Mouse (Mus musculus): ENCODE measurements at regions not wholly inside any gene's neighbourhood (a gene's known extent, or its start where the extent isn't known, plus 50 kb on each side); places are given as distances from the start of the nearest gene placed in this dataset.
A peak's percentile ranks its signal among the peaks of the same experiment; 100 is the strongest.
"Not testable (repeated sequence)": the region's sequence is repeated elsewhere in the genome, so short reads cannot be mapped to it uniquely, and the experiment has no call there.

DNA sequence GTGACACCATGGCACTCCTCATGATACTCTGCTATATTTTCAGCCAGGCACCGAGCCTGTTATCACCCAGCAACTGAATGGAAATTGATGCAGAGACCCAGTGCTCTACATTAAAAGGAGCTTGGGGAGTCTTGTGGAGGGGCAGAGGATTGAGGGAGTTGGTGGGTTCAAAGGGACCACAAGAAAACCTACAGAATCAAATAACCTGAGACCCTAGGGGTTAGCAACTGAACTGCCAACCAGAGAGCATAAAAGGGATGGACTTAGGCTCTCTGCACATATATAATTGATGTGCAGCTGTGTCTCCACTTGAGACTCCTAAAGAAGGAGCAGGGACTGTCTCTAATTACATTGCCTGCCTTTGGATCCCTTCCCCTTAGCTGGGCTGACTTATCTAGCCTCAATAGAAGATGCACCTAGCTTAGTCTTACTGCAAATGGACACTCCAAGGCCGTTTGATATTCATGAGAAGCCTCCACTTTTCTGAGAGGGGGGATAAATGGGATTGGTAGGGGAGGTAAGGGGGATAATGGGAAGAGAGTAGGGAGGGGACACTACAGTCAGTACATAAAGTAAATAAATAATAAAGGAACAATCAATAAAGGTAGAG is 991.1 kb downstream of the Basp1 start:
- no peaks in the 10 kb centered on the region for H3K36me3 ChIP-seq

DNA sequence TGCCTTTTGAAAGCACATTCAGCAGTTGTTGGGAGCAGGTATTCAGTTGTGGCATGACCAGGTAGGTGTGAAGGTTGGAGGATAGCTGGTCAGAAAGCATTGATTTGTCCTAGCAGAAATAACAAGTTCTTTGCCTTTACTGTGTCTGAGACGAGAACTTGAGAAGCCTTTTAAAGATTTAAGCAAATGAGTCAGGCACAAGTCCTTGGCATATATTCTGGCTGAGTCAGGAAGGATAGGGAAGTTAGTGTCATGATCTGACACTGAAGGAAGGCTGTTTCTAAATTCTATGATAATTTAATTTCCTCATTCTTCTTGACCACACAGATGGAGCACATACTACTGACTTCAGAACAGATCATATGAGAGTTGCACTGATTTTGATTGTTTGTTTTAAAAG is 993.8 kb downstream of the Basp1 start:
- Histone ChIP-seq H3K4me3 (no peak overlapping the region), H3K4me1 (replicated peaks) (no peaks in the 10 kb centered on the region), H3K27ac (no peak overlapping the region), H3K27me3 (ENCODE audit: insufficient read depth, poor library complexity, severe bottlenecking) (no peaks in the 10 kb centered on the region), H3K9me3 (no peaks in the 10 kb centered on the region), H3K36me3 (no peaks in the 10 kb centered on the region)
- no peak for DNase-seq (ENCODE audit: low spot score)
- 83% methylated on average over 1 of the region's 1 CpGs for WGBS

More for the DNA sequence above, 991.1 kb downstream of the Basp1 start:
- no peak overlapping the region for H3K27ac ChIP-seq
- WGBS: 63% methylated on average over 2 of the region's 2 CpGs
- DNase-seq (ENCODE audit: low spot score): no peak
- H3K4me1 ChIP-seq (replicated peaks): no peaks in the 10 kb centered on the region
- H3K27me3 ChIP-seq (ENCODE audit: insufficient read depth, poor library complexity, severe bottlenecking): no peaks in the 10 kb centered on the region
- H3K4me3 ChIP-seq: no peak overlapping the region
- no peaks in the 10 kb centered on the region for H3K9me3 ChIP-seq

DNA sequence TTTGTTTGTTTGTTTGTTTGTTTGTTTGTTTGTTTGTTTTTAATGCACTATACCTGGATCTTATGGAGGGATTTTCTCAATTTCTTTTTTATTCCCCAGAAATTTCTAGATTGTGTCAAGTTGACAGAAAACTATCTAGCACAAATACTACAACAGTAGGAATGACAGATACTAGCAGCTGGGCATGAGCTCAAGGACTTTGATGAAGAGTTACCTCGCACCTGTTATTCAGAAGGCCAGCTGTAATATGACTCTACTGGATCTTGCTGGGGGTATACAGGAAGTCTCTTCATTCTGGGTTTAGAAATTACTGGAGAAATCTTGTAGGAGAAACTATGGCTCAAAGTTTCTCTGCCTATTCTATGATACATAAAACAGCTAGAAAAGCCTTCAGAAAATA is 994.4 kb downstream of the Basp1 start:
- Histone ChIP-seq H3K9me3 (no peaks in the 10 kb centered on the region), H3K36me3 (no peaks in the 10 kb centered on the region), H3K4me1 (replicated peaks) (no peaks in the 10 kb centered on the region), H3K27me3 (ENCODE audit: insufficient read depth, poor library complexity, severe bottlenecking) (no peaks in the 10 kb centered on the region), H3K4me3 (no peak overlapping the region), H3K27ac (no peak overlapping the region)
- DNase-seq (ENCODE audit: low spot score): no peak
- WGBS: 90% methylated on average over 1 of the region's 1 CpGs

DNA sequence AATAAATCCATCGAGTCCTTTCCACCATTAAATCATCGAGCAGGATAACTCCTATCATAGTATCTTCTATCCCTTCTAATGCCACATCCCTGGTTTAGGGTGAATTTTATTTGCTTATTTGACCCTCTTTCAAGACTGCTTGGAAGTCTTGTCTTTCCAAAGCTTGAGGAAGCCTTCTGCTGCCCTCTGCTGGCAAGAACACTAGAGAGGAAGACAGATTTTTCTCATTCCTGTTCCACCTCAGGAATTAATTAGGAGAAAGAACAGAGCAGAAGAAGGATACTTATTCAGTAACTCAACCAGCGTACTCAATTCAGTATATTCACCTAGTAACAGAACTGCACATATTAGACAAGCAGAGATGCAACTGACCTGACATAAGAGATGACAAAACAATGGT is 1005.9 kb downstream of the Basp1 start:
- DNase-seq (ENCODE audit: low spot score): peak; percentile 55
- Histone ChIP-seq H3K36me3 (no peaks in the 10 kb centered on the region), H3K4me3 (no peak overlapping the region), H3K9me3 (no peaks in the 10 kb centered on the region), H3K27ac (no peak overlapping the region), H3K4me1 (replicated peaks) (no peaks in the 10 kb centered on the region), H3K27me3 (ENCODE audit: insufficient read depth, poor library complexity, severe bottlenecking) (no peaks in the 10 kb centered on the region)
- WGBS: 68% methylated on average over 3 of the region's 3 CpGs

DNA sequence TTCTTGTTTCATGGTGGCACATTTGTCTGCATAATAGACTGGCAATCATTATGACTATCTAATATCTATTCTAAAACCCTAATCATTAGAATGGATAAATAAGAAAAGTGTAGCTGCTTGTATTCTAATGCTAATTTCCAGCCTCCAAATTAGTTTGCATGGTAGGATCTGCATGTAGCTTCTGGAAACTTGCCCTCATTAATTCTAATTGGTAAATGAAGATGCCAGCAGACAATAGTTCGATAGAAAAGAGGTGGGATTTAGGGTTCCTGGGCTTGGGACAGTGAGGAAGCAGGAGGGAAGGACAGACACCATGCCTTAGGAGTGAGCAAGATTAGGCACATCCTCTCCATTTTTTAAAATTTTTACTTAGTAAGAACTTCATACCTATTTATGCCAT is 1008.3 kb downstream of the Basp1 start:
- Histone ChIP-seq H3K36me3 (no peaks in the 10 kb centered on the region), H3K27ac (no peak overlapping the region), H3K9me3 (no peaks in the 10 kb centered on the region), H3K4me1 (replicated peaks) (no peaks in the 10 kb centered on the region), H3K4me3 (no peak overlapping the region), H3K27me3 (ENCODE audit: insufficient read depth, poor library complexity, severe bottlenecking) (no peaks in the 10 kb centered on the region)
- 61% methylated on average over 1 of the region's 1 CpGs for WGBS
- no peak for DNase-seq (ENCODE audit: low spot score)

DNA sequence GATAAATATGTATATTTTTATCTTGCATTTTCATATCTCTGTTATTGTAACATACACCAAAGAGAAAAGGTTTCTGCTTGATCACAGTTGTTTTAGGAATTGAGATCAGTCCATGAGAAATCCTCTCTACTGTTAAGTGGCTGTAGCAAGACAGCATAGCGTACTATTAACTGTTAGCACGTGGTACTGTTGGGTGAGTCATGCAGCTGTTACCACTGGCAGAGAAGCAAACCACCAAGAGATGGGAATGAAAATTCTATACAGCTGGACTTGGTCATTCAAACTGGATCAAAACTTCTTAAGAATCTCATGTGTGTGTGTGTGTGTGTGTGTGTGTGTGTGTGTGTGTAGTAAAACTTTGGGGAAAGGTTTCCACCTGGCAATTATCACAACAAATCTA is 1013.5 kb downstream of the Basp1 start:
- no peak overlapping the region for H3K27ac ChIP-seq
- 91% methylated on average over 2 of the region's 2 CpGs for WGBS
- no peaks in the 10 kb centered on the region for H3K36me3 ChIP-seq
- no peak overlapping the region for H3K4me3 ChIP-seq
- H3K9me3 ChIP-seq: no peaks in the 10 kb centered on the region
- H3K4me1 ChIP-seq (replicated peaks): no peaks in the 10 kb centered on the region
- DNase-seq (ENCODE audit: low spot score): no peak
- no peaks in the 10 kb centered on the region for H3K27me3 ChIP-seq (ENCODE audit: insufficient read depth, poor library complexity, severe bottlenecking)

DNA sequence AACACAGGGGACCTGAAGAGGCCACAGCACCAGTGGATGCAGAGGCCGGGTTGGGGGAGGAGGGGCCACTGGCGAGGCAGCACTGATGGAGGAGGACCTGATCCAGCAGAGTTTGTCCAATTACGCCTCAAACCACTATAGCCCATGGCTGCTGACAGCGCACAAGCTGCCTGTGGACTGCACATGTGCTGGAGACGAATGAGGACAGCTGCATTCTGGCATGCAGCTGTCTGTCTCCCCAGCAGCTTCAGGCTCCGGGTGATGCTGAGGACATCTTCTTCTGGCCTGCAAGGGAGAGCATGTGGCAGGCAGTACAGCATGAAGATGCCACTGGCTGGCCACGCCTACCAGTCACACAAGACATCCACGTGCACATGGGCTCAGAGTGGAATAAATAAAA is 1055.2 kb downstream of the Basp1 start:
- 83% methylated on average over 8 of the region's 8 CpGs for WGBS
- H3K4me3 ChIP-seq: no peak overlapping the region

DNA sequence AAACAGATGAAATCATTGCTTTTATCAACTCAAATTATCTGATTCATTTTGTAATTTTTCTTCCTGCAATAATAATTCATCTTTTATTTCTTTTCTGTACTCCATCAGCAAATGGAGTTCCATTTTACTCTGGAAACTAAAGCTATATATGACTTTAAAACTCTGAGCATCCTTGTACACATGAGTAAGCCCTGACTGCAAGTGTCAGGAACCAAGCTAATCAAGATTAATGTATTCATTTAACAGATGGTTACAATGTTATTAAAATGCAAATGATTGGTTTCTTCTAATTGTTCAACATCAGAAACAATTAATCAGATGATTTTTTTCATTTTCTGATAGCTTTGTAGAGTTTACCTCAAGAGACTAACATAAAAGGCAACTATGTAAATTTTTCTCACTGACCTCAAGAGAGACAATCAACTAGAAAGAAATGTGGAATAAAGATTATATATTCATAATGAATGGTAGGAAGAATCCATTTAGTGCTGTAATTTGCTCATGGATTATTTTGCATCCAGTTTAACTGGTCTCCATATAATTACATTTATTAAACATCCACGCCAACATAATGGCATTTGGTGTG is 1064.5 kb downstream of the Basp1 start:
- no peak for DNase-seq (ENCODE audit: low spot score)
- no peak overlapping the region for H3K27ac ChIP-seq
- H3K27me3 ChIP-seq (ENCODE audit: insufficient read depth, poor library complexity, severe bottlenecking): no peaks in the 10 kb centered on the region
- WGBS: 84% methylated on average over 1 of the region's 1 CpGs
- no peaks in the 10 kb centered on the region for H3K4me1 ChIP-seq (replicated peaks)
- H3K9me3 ChIP-seq: 0 out of 2 replicates have a peak, but pooled peaks cover 2% of the 10 kb centered on the region
- no peaks in the 10 kb centered on the region for H3K36me3 ChIP-seq
- H3K4me3 ChIP-seq: no peak overlapping the region

More for the DNA sequence above, 1055.2 kb downstream of the Basp1 start:
- no peak overlapping the region for H3K27ac ChIP-seq
- peaks cover 12% of the 10 kb centered on the region; the same call in 1 of the 2 replicates for H3K9me3 ChIP-seq
- H3K4me1 ChIP-seq (replicated peaks): no peaks in the 10 kb centered on the region
- no peaks in the 10 kb centered on the region for H3K27me3 ChIP-seq (ENCODE audit: insufficient read depth, poor library complexity, severe bottlenecking)
- no peaks in the 10 kb centered on the region for H3K36me3 ChIP-seq
- no peak for DNase-seq (ENCODE audit: low spot score)

DNA sequence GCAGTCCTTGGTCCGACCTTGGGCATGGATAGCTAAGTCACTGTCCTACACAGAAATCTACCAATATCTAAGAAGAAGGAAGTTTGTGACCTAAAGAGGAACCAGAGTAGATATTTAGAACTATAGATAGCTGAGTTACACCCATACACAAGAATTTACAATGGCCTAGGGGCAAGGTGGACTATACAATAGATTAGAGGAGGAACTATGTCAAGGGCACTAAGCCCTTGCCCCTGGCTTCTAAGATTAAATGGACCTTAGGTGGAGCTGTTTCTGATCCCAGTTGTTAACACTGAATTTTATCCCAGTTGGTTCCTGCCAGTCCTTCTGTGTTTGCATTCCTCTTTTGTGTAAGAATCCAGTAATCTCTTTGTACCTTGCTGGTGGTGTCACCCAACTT is 1077.7 kb downstream of the Basp1 start:
- H3K27ac ChIP-seq; H3K27me3 ChIP-seq (ENCODE audit: insufficient read depth, poor library complexity, severe bottlenecking); DNase-seq (ENCODE audit: low spot score); H3K9me3 ChIP-seq; H3K36me3 ChIP-seq; H3K4me3 ChIP-seq; H3K4me1 ChIP-seq (replicated peaks): not testable (repeated sequence)
- 85% methylated on average over 1 of the region's 1 CpGs for WGBS

DNA sequence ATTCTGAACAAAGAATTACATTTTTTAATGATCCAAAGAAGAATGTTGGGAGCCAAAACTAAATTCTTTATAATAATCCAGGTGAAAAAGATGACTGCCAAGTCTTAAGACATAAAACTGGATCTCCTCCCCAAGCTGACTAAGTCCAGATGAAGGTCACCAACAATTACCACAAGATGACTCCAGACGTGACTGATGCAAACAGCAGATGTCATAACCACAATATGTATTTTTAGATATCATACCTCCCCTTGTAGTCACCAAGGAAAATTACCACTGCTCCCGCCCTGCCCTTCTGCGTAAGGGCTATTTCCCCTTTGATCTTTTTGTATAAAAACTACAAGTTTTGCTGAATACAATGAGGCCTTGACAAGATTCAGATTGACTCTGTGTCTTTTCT is 1110.4 kb downstream of the Basp1 start:
- not testable (repeated sequence) for DNase-seq (ENCODE audit: low spot score)
- WGBS: 90% methylated on average over 3 of the region's 3 CpGs

DNA sequence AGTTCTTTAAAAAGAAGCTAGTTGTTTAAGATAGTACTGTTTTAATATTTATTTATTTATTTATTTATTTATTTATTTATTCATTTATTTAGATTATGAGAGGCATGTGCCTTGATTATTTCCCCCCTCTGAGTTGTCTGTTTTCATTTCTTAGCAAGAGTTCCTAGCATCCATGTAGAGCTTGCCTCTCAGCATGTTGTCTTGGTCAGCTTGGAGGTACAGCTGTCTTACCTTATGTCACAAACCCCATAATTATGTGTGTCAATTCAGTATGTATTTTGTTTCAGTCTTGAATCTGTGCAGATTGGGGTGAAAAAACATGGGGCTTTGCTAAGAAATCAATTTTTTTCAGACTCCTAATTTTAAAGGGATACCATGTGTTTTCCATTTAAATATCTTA is 1116.3 kb downstream of the Basp1 start:
- Histone ChIP-seq H3K9me3 (0 out of 2 replicates have a peak, but pooled peaks cover 4% of the 10 kb centered on the region), H3K27ac (no peak overlapping the region), H3K36me3 (no peaks in the 10 kb centered on the region), H3K27me3 (ENCODE audit: insufficient read depth, poor library complexity, severe bottlenecking) (no peaks in the 10 kb centered on the region), H3K4me3 (no peak overlapping the region), H3K4me1 (replicated peaks) (no peaks in the 10 kb centered on the region)
- no peak for DNase-seq (ENCODE audit: low spot score)

More for the DNA sequence above, 1110.4 kb downstream of the Basp1 start:
- H3K4me3 ChIP-seq; H3K36me3 ChIP-seq; H3K9me3 ChIP-seq; H3K27ac ChIP-seq; H3K27me3 ChIP-seq (ENCODE audit: insufficient read depth, poor library complexity, severe bottlenecking); H3K4me1 ChIP-seq (replicated peaks): not testable (repeated sequence)

DNA sequence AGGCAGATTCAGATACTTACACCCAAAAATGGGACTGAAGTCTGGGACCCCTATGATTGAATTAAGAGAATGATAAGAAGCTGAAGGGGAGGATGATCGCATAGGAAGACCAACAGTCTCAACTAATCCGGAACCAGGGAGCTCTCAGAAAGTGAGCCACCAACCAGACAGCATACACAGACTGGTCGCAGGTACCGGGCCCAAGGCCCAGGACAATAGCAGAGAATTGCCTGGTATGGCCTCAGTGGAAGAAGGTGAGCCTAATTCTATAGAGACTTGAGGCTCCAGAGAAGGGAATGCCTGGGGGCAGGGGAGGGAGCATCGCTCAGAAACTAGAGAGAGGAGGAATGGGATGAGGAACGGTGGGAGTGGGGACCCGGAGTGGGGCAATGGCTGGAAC is 1116.8 kb downstream of the Basp1 start:
- no peak for DNase-seq (ENCODE audit: low spot score)

DNA sequence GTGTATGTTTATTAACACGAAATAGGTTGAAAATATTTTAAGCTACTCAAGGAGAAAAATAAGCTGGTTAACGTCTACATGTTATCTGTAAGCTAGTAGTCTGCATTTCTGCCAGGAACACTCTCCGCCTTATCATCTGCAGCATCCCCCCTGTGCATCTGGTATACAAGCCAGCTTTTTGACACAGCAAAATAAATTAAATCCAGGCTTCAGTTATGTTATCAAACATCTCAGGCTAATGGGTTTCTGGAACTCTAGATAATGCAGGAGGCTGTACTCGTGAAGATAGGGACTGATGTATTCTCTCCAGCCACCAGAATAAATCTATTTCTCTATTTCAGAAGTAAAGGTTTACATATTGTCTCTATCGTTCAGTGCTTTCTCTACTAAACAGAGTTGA is 1138.5 kb downstream of the Basp1 start:
- WGBS: 85% methylated on average over 5 of the region's 5 CpGs
- Histone ChIP-seq H3K4me1 (replicated peaks) (no peaks in the 10 kb centered on the region), H3K36me3 (no peaks in the 10 kb centered on the region), H3K27me3 (ENCODE audit: insufficient read depth, poor library complexity, severe bottlenecking) (no peaks in the 10 kb centered on the region), H3K27ac (no peak overlapping the region), H3K9me3 (no peaks in the 10 kb centered on the region), H3K4me3 (no peak overlapping the region)
- DNase-seq (ENCODE audit: low spot score): no peak

More for the DNA sequence above, 1116.8 kb downstream of the Basp1 start:
- H3K4me1 ChIP-seq (replicated peaks): no peaks in the 10 kb centered on the region
- H3K9me3 ChIP-seq: 0 out of 2 replicates have a peak, but pooled peaks cover 4% of the 10 kb centered on the region
- no peaks in the 10 kb centered on the region for H3K36me3 ChIP-seq
- WGBS: 95% methylated on average over 7 of the region's 7 CpGs
- no peak overlapping the region for H3K27ac ChIP-seq
- no peaks in the 10 kb centered on the region for H3K27me3 ChIP-seq (ENCODE audit: insufficient read depth, poor library complexity, severe bottlenecking)
- H3K4me3 ChIP-seq: no peak overlapping the region

DNA sequence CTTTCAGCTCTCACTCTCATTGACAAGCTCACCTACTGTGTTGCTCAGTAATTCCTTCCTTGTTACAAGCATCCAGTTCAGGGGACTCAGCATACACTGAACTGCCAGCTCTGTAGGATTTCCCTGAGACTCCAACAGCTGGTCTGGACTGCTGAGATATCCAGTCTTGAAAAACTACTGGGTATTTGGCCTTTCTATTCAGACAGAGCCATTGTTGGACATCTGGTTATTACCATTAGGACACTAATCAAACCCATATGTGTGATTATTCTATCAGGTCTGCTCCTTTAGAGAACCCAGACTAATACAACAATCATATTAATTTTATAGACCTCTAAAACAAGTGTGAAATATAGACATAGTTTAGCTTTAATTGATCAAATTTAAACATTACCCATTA is 1146.2 kb downstream of the Basp1 start:
- Histone ChIP-seq H3K27me3 (ENCODE audit: insufficient read depth, poor library complexity, severe bottlenecking) (no peaks in the 10 kb centered on the region), H3K27ac (no peak overlapping the region), H3K4me1 (replicated peaks) (no peaks in the 10 kb centered on the region), H3K9me3 (no peaks in the 10 kb centered on the region), H3K4me3 (no peak overlapping the region), H3K36me3 (no peaks in the 10 kb centered on the region)
- no peak for DNase-seq (ENCODE audit: low spot score)

All from hindbrain, embryonic 10.5 days (tissue).